Mouse (Mus musculus): ENCODE measurements around the gene Ireb2. TPM values are rescaled to one million over a fixed set of nuclear protein-coding genes. Genes with fewer than 3 reads are reported as not detected.
"Not testable (repeated sequence)": the region's sequence is repeated elsewhere in the genome, so short reads cannot be mapped to it uniquely, and the experiment has no call there.

The Ireb2 gene
- polyA plus RNA-seq, 1 experiment from 2014 or later, result 32.1 TPM

GRCm38 (mm10) chr9:54950162-54950561 lies 86.6 kb downstream of the Ireb2 start:
- Histone ChIP-seq H3K27ac (ENCODE audit: low read length) (peak overlapping the region; percentile 63), H3K4me2 (ENCODE audit: low read depth, low read length) (peak overlapping the region; percentile 62), H3K4me3 (ENCODE audit: low read length) (peak overlapping the region; percentile 95), H3K9ac (ENCODE audit: low read length) (peak overlapping the region; percentile 62), H3K4me1 (replicated peaks; ENCODE audit: control insufficient read depth, insufficient read depth, low read length) (peaks cover 12% of the 10 kb centered on the region)
- H3K27me3 ChIP-seq (ENCODE audit: control insufficient read depth, insufficient read depth, low read depth, low read length); H3K9me3 ChIP-seq (ENCODE audit: control insufficient read depth, low read length); H3K36me3 ChIP-seq (ENCODE audit: control insufficient read depth, insufficient read depth, low read length): not testable (repeated sequence)
- peak; percentile 31; the same call in 1 of the 2 replicates for ATAC-seq (ENCODE audit: low read depth)
- 40% methylated on average over 8 of the region's 8 CpGs for WGBS

- Histone ChIP-seq H3K4me1 (replicated peaks; ENCODE audit: control insufficient read depth, insufficient read depth, low read length) (peaks cover 12% of the 10 kb centered on the region), H3K9ac (ENCODE audit: low read length) (peak within 1 kb of the TSS; percentile 88), H3K4me3 (ENCODE audit: low read length) (peak within 1 kb of the TSS; percentile 95), H3K9me3 (ENCODE audit: control insufficient read depth, low read length) (no peaks in the 10 kb centered on the region), H3K36me3 (ENCODE audit: control insufficient read depth, insufficient read depth, low read length) (peaks cover 12% of the 10 kb centered on the region), H3K27ac (ENCODE audit: low read length) (peak within 1 kb of the TSS; percentile 90), H3K27me3 (ENCODE audit: control insufficient read depth, insufficient read depth, low read depth, low read length) (no peaks in the 10 kb centered on the region), H3K4me2 (ENCODE audit: low read depth, low read length) (peak within 1 kb of the TSS; percentile 82)
- 0% methylated on average over 59 of the region's 65 CpGs for WGBS
- ATAC-seq (ENCODE audit: low read depth), result peak; percentile 100
Observed at GRCm38 (mm10) chr9:54950575-54951321, 87.2 kb downstream of the Ireb2 start, which contains the start of the genes Psma4 and AY074887. Gene Psma4, plus strand, starts transcription at chr9:54950790. Gene AY074887, minus strand, starts transcription at chr9:54950998.

DNA sequence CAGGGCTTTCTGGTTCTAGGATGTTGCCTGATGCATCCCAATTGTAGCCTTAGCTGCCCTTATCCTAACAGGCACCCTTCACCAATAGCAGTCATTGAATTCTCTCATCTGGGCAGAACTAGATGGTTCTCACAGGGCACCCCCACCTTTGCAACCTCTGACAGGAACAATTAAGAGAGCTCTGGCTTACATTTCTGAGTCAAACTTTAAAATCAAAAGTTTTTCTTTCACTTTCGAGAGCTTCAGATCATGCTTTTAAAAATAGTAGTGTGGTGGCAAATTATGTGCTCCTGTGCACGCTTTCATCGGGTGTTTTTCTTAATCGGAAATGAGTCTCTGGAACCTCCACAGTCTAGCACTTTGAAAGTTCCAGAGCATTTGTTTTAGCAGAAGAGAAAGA lies 97.5 kb downstream of the Ireb2 start:
- Histone ChIP-seq H3K4me3 (ENCODE audit: low read length) (no peak overlapping the region), H3K4me1 (replicated peaks; ENCODE audit: control insufficient read depth, insufficient read depth, low read length) (no peaks in the 10 kb centered on the region), H3K4me2 (ENCODE audit: low read depth, low read length) (no peak overlapping the region), H3K27me3 (ENCODE audit: control insufficient read depth, insufficient read depth, low read depth, low read length) (no peaks in the 10 kb centered on the region), H3K9ac (ENCODE audit: low read length) (no peak overlapping the region), H3K27ac (ENCODE audit: low read length) (no peak overlapping the region), H3K9me3 (ENCODE audit: control insufficient read depth, low read length) (0 out of 2 replicates have a peak, but pooled peaks cover 5% of the 10 kb centered on the region), H3K36me3 (ENCODE audit: control insufficient read depth, insufficient read depth, low read length) (peaks cover 18% of the 10 kb centered on the region)
- ATAC-seq (ENCODE audit: low read depth), result no peak
- WGBS, result 85% methylated on average over 4 of the region's 4 CpGs

Other genes starting within 250 kb of the Ireb2 start
- gene Acsbg1, start 201.9 kb upstream of the Ireb2 start, polyA plus RNA-seq (2015; fragmentation: Nextera tagmentation; extraction: Ambion mirVana), result 0.43 and 0.67 TPM in 2 replicates
- gene Dnaja4, start 164.9 kb upstream of the Ireb2 start, polyA plus RNA-seq (2015; fragmentation: Nextera tagmentation; extraction: Ambion mirVana), result 7.0 and 9.5 TPM in 2 replicates
- gene Wdr61, start 129.3 kb upstream of the Ireb2 start, polyA plus RNA-seq (2015; fragmentation: Nextera tagmentation; extraction: Ambion mirVana), result 139 and 146 TPM in 2 replicates
- gene Crabp1, start 99.0 kb upstream of the Ireb2 start, polyA plus RNA-seq (2015; fragmentation: Nextera tagmentation; extraction: Ambion mirVana), result 14.9 and 15.4 TPM in 2 replicates
- 4.2 and 4.7 TPM in 2 replicates for gene Hykk, start 53.5 kb downstream of the Ireb2 start, polyA plus RNA-seq (2015; fragmentation: Nextera tagmentation; extraction: Ambion mirVana)
- 253 and 254 TPM in 2 replicates for gene Psma4, start 87.0 kb downstream of the Ireb2 start, polyA plus RNA-seq (2015; fragmentation: Nextera tagmentation; extraction: Ambion mirVana)
- gene AY074887, start 87.2 kb downstream of the Ireb2 start, polyA plus RNA-seq (2015; fragmentation: Nextera tagmentation; extraction: Ambion mirVana), result 0.58 and 0.62 TPM in 2 replicates
- gene Chrna5, start 117.1 kb downstream of the Ireb2 start, polyA plus RNA-seq (2015; fragmentation: Nextera tagmentation; extraction: Ambion mirVana), result 0.14 TPM in 1 of 2 replicates, not detected in the other
- gene Chrna3, start 162.8 kb downstream of the Ireb2 start, polyA plus RNA-seq (2015; fragmentation: Nextera tagmentation; extraction: Ambion mirVana), result 0.41 and 0.99 TPM in 2 replicates
- 0.31 and 0.35 TPM in 2 replicates for gene Chrnb4, start 185.0 kb downstream of the Ireb2 start, polyA plus RNA-seq (2015; fragmentation: Nextera tagmentation; extraction: Ambion mirVana)

Measured in lung, embryonic 16.5 days (tissue).